ENCODE assay signal across 30 mouse cellular contexts in the genomic region with DNA sequence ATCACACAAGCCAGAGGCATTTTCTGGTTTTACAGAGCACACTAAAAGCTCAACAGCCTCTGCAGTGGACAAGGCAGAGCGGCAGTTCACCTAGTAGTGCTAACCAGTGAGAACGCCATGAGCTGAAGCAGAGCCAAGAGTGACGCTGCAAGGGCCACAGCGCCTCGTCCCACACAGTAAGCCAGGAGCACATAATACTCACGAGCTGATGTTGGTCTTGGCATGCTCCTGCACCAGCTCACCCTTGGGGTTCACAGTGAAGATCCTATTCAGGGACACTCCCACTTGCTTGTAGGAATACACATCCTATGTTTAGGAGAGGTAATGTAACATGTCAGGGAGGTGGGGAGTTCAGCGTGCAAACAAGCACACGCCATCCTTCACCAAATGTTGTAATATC.
A peak's percentile ranks its signal among the peaks of the same experiment; 100 is the strongest.
DNase-seq lines count a peak whose midpoint lies in the region; ATAC-seq lines count a peak whose summit lies in the region.
"Had no signal": no experiment of that assay in that cellular context is flagged by ENCODE, and none has a peak within 500 bp of the region (broad histone marks: within the 10 kb centered on the region; RNA-seq: fewer than 3 reads in every experiment).

No protein-coding gene starts in this region.

- no peak overlapping the region for H3K4me2 ChIP-seq in embryonic facial prominence, embryonic 15.5 days (replicated peaks)
- no peak overlapping the region for H3K4me2 ChIP-seq in limb, embryonic 13.5 days (replicated peaks)
- no peak overlapping the region for H3K4me2 ChIP-seq in midbrain, embryonic 11.5 days
- H3K4me2 ChIP-seq: forebrain, embryonic 13.5 days; heart, embryonic 13.5 days; hindbrain, embryonic 14.5 days had no signal

- peaks cover 17% of the 10 kb centered on the region for H3K4me1 ChIP-seq in embryonic facial prominence, embryonic 10.5 days
- H3K4me1 ChIP-seq in embryonic facial prominence, embryonic 15.5 days, result peaks cover 16% of the 10 kb centered on the region
- H3K4me1 ChIP-seq in limb, embryonic 10.5 days, result peaks cover 40% of the 10 kb centered on the region
- peaks cover 28% of the 10 kb centered on the region for H3K4me1 ChIP-seq in limb, embryonic 13.5 days
- H3K4me1 ChIP-seq in midbrain, embryonic 11.5 days (ENCODE audit: control insufficient read depth, insufficient read depth, low read length), result no peaks in the 10 kb centered on the region
- H3K4me1 ChIP-seq: forebrain, embryonic 13.5 days had no signal

- DNase-seq in embryonic facial prominence, embryonic 10.5 days (ENCODE audit: low spot score), result no peak
- DNase-seq in limb, embryonic 10.5 days (ENCODE audit: low spot score), result no peak
- no peak for DNase-seq in midbrain, embryonic 11.5 days (ENCODE audit: low spot score, missing footprints)
- DNase-seq in kidney, postnatal 25 days, result no peak
- no peak for DNase-seq in MN1 (ENCODE audit: low spot score)
- no peak for DNase-seq in gastrocnemius, postnatal 36 days
- DNase-seq: adrenal gland, adult 2 months; adrenal gland, postnatal 14 days; B cell, adult 2 months; cerebellum, adult 11 months; cerebellum, adult 2 months; cerebellum, adult 9-11 months; cerebellum, postnatal 36 days; gastrocnemius, postnatal 10 days; heart, adult 2 months; heart, postnatal 14 days; heart, postnatal 4 days had no signal

- no peaks in the 10 kb centered on the region for H3K27me3 ChIP-seq in embryonic facial prominence, embryonic 10.5 days (replicated peaks; ENCODE audit: low read depth, poor library complexity, severe bottlenecking)
- H3K27me3 ChIP-seq in embryonic facial prominence, embryonic 15.5 days, result no peaks in the 10 kb centered on the region
- no peaks in the 10 kb centered on the region for H3K27me3 ChIP-seq in limb, embryonic 10.5 days (ENCODE audit: low read depth, poor library complexity, severe bottlenecking)
- H3K27me3 ChIP-seq in limb, embryonic 13.5 days, result peaks cover 2% of the 10 kb centered on the region; the same call in 1 of the 2 replicates
- H3K27me3 ChIP-seq in midbrain, embryonic 11.5 days (ENCODE audit: control insufficient read depth, insufficient read depth, low read length), result no peaks in the 10 kb centered on the region
- H3K27me3 ChIP-seq: CH12.LX; forebrain, embryonic 13.5 days; heart, embryonic 13.5 days had no signal

- no peak for ATAC-seq in embryonic facial prominence, embryonic 15.5 days (ENCODE audit: insufficient number of reproducible peaks, low FRiP score, low TSS enrichment, low read depth)
- 0 out of 2 replicates have a peak, but pooled peaks have one; percentile 13 for ATAC-seq in limb, embryonic 13.5 days (ENCODE audit: low FRiP score, low read depth)
- ATAC-seq in midbrain, embryonic 11.5 days (ENCODE audit: low FRiP score), result no peak
- ATAC-seq: forebrain, embryonic 13.5 days; forebrain, embryonic 16.5 days; hindbrain, postnatal 0 days; inflammation-experienced regulatory T-cells, adult 6 months had no signal

- H3K4me3 ChIP-seq in embryonic facial prominence, embryonic 10.5 days, result no peak overlapping the region
- H3K4me3 ChIP-seq in embryonic facial prominence, embryonic 15.5 days (replicated peaks), result no peak overlapping the region
- no peak overlapping the region for H3K4me3 ChIP-seq in limb, embryonic 10.5 days
- no peak overlapping the region for H3K4me3 ChIP-seq in limb, embryonic 13.5 days
- no peak overlapping the region for H3K4me3 ChIP-seq in midbrain, embryonic 11.5 days (ENCODE audit: low read depth, low read length)
- H3K4me3 ChIP-seq: erythroblast, embryonic 14.5 days; forebrain, embryonic 10.5 days; forebrain, embryonic 13.5 days; heart, adult 2 months; heart, embryonic 10.5 days; heart, embryonic 13.5 days had no signal

- 0 out of 2 replicates have a peak overlapping the region, but pooled peaks have one; percentile 44 for H3K27ac ChIP-seq in embryonic facial prominence, embryonic 10.5 days (replicated peaks)
- 0 out of 2 replicates have a peak overlapping the region, but pooled peaks have one; percentile 29 for H3K27ac ChIP-seq in embryonic facial prominence, embryonic 15.5 days (replicated peaks)
- H3K27ac ChIP-seq in limb, embryonic 10.5 days, result peak overlapping the region; percentile 58
- H3K27ac ChIP-seq in limb, embryonic 13.5 days, result peak overlapping the region; percentile 61; the same call in 1 of the 2 replicates
- H3K27ac ChIP-seq in midbrain, embryonic 11.5 days (ENCODE audit: low read depth, low read length), result no peak overlapping the region
- H3K27ac ChIP-seq: forebrain, embryonic 13.5 days; heart, adult 2 months; heart, embryonic 10.5 days; heart, embryonic 13.5 days; hindbrain, embryonic 14.5 days; hindbrain, postnatal 0 days had no signal

- intact Hi-C loops in gastrocnemius, postnatal 36 days (cut with DNase I), result no loop called here

- H3K9me3 ChIP-seq in embryonic facial prominence, embryonic 10.5 days, result no peaks in the 10 kb centered on the region
- H3K9me3 ChIP-seq in embryonic facial prominence, embryonic 15.5 days (replicated peaks), result no peaks in the 10 kb centered on the region
- H3K9me3 ChIP-seq in limb, embryonic 10.5 days (replicated peaks), result no peaks in the 10 kb centered on the region
- no peaks in the 10 kb centered on the region for H3K9me3 ChIP-seq in limb, embryonic 13.5 days
- H3K9me3 ChIP-seq in midbrain, embryonic 11.5 days (ENCODE audit: control insufficient read depth, low read length), result no peaks in the 10 kb centered on the region
- H3K9me3 ChIP-seq: forebrain, embryonic 10.5 days; forebrain, embryonic 13.5 days; G1E; heart, embryonic 10.5 days; heart, embryonic 13.5 days had no signal

- WGBS in embryonic facial prominence, embryonic 10.5 days, result 90% methylated on average over 8 of the region's 8 CpGs
- 80% methylated on average over 8 of the region's 8 CpGs for WGBS in embryonic facial prominence, embryonic 15.5 days
- 90% methylated on average over 8 of the region's 8 CpGs for WGBS in limb, embryonic 10.5 days
- 54% methylated on average over 8 of the region's 8 CpGs for WGBS in limb, embryonic 13.5 days
- WGBS in midbrain, embryonic 11.5 days, result 91% methylated on average over 8 of the region's 8 CpGs

- peaks cover 56% of the 10 kb centered on the region for H3K36me3 ChIP-seq in embryonic facial prominence, embryonic 10.5 days (replicated peaks)
- peaks cover 32% of the 10 kb centered on the region for H3K36me3 ChIP-seq in embryonic facial prominence, embryonic 15.5 days
- peaks cover 48% of the 10 kb centered on the region for H3K36me3 ChIP-seq in limb, embryonic 10.5 days
- H3K36me3 ChIP-seq in limb, embryonic 13.5 days, result peaks cover 51% of the 10 kb centered on the region
- H3K36me3 ChIP-seq in midbrain, embryonic 11.5 days (ENCODE audit: control insufficient read depth, insufficient read depth, low read length), result no peaks in the 10 kb centered on the region; the same call in 1 of the 2 replicates

- no peak overlapping the region for H3K9ac ChIP-seq in embryonic facial prominence, embryonic 15.5 days
- H3K9ac ChIP-seq in limb, embryonic 13.5 days, result no peak overlapping the region
- H3K9ac ChIP-seq in midbrain, embryonic 11.5 days (ENCODE audit: low read length), result no peak overlapping the region
- H3K9ac ChIP-seq: forebrain, embryonic 13.5 days; heart, embryonic 13.5 days; hindbrain, embryonic 14.5 days had no signal
